Mouse (Mus musculus) granulocyte monocyte progenitor cell, adult 5-6 weeks (primary cell): ENCODE measurements around the gene Lmod3. TPM values are rescaled to one million over a fixed set of nuclear protein-coding genes. Genes with fewer than 3 reads are reported as not detected.

ENCODE experiments used
- ATAC-seq: replicated peaks from 2 replicates; pipeline ENCODE4 v1.8.0; 2016; ENCODE audit warnings: mild to moderate bottlenecking, moderate TSS enrichment, inconsistent platforms; ENCODE audit not compliant: poor library complexity, severe bottlenecking
- total RNA-seq, 2 experiments: library from RNA; stranded (forward) in 1 of 2; stranded (reverse) in 1 of 2; fragments of 200-712, 200-1000 nt in 1 of 2; fragments of >200 nt in 1 of 2; fragmentation: Nextera tagmentation in 1 of 2; gene quantifications; 2 replicates each; pipeline ENCODE4 v1.2.3; 2014 to 2017

The Lmod3 gene
- total RNA-seq, 2 experiments from 2014 or later, result not detected

- peak; percentile 86 for ATAC-seq
Measured at GRCm38 (mm10) chr6:97234911-97235668, 17.5 kb downstream of the Lmod3 start.

- ATAC-seq, result no peak
Measured at GRCm38 (mm10) chr6:97227067-97227847, 25.3 kb downstream of the Lmod3 start.

GRCm38 (mm10) chr6:97226083-97226491, 26.5 kb downstream of the Lmod3 start:
- ATAC-seq, result no peak

DNA sequence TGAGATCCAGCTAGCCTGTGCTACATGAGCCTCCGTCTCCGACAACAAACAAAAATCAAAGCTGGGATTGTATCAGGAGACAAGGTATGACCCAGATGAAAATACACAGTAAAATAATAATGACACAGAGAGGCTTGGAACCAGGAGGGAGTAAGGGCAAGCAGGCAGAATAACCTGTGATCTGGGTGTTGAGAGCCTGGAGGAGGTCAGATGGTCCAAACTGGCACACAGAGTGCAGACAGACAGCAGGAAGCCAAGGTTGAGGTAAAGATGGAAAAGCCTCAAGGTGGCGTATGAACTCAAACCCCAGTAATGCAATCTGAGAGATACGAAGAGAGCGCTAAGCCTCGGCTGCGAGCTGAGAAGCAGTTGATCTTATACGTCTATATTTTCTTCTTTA, 28.1 kb downstream of the Lmod3 start:
- ATAC-seq, result no peak

DNA sequence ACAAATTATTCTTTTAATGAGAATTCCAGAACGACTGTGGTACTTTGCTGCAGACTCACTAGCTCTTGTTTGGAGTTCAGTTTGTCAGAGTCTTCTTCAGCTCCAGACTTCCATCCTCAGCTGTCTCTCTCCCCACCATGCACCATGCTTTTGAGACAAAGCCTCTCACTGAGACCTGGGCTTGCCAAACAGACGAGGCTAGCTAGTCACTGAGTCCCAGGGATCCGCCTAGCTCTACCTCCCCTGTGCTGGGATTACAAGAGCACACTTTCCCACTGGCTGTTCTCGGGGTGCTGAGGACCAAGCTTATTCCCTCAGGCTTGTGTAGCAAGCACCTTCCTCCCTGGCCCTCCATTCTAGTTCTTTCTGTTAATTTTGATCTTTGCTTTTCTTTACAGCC, 29.0 kb downstream of the Lmod3 start:
- no peak for ATAC-seq

GRCm38 (mm10) chr6:97222931-97223467, 29.6 kb downstream of the Lmod3 start:
- peak; percentile 31; the same call in 1 of the 2 replicates for ATAC-seq

DNA sequence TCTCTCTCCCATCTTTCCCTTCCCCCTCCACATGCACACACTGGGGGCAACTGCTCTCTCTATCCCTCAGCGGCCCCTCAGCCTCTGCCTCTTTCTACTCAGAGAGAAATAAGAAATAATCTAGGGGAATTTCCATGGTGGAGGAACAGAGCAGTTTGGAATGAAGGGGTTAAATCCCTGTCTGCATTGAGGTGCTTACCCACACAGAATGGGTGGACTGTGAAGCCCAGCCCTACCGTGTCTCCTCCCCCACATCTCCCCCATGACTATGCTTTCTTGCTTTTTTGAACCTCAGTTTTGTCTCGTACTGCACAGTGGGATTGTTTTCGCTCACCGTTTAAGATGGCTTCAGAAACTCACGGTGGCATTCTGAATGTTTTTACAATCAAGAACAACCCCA, 30.2 kb downstream of the Lmod3 start:
- ATAC-seq, result peak; percentile 51

GRCm38 (mm10) chr6:97221205-97222025, 31.1 kb downstream of the Lmod3 start:
- ATAC-seq, result peak; percentile 24

- no peak for ATAC-seq
Measured at GRCm38 (mm10) chr6:97220672-97221071, 31.9 kb downstream of the Lmod3 start.

DNA sequence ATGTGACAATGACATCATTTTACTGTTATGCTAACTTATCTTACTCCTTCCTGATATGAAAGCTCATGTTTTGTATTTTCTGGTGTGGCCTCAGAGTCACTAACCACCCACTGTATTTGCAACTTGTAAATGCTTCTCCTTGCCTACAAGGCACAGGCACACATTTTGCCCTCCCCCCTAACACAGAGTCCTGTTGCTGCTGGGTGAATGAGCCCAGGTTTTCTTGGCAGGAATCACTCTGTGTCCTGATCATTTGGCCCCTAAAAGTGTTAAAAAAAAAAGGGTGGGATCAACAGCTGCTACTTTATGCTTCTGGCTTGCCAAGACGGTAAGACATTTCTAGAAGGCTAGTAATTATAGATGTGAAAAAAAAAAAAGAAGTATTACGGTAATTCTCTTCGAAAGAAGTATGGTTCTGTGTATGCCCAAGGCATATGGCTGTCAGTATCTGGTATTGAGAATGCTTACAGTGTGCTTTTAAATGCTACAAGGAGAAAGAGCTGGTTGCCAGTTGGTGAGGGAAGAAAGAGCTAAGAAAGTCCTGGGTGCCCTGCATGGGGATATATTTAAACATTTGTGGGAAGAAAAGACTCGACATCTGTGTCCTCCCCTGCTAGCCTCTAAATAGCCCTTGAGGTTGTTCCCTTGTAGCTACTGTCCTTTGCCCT, 36.3 kb downstream of the Lmod3 start:
- no peak for ATAC-seq

GRCm38 (mm10) chr6:97211981-97212380, 40.6 kb downstream of the Lmod3 start:
- ATAC-seq, result peak; percentile 71

DNA sequence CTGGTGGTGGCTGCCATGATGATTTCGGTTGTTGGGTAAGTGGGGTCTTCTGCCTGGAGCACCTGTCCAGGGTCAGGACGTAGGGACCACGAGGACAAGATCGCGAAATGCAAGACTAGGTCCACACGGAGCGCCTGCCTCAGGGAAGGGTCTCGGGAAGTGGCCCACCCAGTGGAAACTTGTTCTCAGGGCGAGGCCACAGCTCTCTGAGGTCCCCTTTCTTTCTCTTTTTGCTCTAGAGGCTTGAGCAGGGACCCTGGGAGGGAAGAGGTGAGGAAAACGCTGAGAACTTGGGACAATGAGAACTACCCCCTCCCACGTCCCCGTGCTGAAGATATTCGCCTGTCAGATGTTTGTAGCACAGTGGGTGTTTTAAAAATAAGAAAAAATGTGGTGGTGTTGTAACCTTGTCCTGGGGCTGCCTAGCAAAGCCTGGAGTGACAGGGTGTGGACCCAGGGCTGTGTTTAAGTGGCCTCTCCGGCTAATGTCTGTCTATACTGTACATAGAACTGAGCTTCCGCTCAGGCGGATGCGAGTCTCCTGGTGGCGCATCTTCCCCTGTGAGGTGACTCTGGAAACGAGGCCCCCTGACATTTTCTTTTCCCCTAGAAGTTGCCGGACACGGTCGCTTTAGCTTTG, 41.5 kb downstream of the Lmod3 start:
- peak; percentile 43 for ATAC-seq

DNA sequence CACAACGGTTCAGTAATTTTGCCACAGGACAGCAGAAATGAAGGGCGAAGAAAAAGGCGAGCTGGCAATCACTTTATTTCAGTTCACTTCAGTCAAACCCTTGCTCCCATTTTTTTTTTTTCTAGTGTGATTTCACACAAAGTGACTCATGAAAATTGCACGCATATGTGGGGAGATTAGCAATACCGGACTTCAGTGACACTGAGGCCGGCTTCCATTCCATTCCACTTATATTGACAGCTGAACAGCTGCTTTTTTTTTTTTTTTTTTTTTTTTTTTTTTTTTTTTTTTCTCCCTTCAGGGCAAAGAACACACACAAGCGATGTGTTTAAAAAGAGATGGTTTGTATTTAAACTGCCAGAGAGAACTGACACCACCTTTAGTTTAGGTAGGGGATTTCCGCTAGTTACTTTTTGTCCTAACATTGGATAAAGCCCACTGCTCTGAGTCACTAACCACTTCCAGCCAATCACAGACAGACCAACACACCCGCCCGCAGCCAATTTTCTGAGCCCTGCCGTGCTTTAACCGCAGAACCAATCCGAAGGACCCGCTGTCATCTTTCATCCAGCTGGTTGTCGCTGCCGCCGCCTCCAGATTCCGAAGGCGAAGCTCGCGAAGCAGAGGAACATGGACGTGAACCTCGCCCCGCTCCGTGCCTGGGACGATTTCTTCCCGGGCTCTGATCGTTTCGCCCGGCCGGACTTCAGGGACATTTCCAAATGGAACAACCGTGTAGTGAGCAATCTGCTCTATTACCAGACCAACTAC, 42.2 kb downstream of the Lmod3 start, which contains the start of gene Arl6ip5:
TSS of gene Arl6ip5 (plus strand) at position 499 of the 771 bp plus-strand sequence.
- peak; percentile 67 for ATAC-seq

- no peak for ATAC-seq
Measured at GRCm38 (mm10) chr6:97209751-97210150, 42.8 kb downstream of the Lmod3 start.

DNA sequence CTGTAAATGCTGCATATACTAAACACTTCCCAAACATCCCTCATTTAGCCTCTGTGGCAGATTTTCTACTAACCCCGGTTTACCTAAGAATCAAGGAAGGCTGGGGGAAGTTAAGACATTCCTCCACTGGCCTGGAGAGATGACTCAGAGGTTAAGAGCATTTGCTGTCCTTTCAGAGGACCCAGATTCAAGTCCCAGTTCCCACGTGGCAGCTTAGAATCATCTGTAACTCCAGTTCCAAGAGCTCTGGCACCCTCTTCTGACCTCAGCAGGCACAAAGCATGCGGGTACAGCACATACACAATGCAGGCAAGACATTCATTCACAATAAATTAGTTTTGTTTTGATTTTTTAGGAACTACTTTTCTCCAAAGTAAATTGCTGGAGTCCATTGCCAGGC, 43.4 kb downstream of the Lmod3 start:
- ATAC-seq, result no peak

DNA sequence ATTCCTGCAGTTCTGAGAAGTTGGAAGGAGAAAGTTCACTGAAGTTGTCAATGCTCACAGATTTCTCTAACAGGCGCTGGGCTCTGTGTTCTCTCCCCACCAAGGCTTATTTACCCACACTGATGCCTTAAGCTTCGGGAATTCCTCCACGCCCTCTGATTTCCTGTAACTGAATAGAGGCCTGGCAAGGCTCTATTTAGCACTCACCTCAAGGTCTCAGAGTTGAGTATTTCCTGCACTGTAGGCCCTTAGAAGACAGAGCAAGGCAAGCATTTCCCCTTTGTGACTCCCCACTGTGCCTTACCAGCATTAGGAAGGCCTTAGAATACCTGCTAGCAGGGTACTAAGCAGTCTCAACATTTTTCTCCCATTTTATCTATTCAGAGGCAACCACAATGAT, 44.2 kb downstream of the Lmod3 start:
- ATAC-seq, result no peak

GRCm38 (mm10) chr6:97207085-97207484, 45.5 kb downstream of the Lmod3 start:
- ATAC-seq, result no peak

DNA sequence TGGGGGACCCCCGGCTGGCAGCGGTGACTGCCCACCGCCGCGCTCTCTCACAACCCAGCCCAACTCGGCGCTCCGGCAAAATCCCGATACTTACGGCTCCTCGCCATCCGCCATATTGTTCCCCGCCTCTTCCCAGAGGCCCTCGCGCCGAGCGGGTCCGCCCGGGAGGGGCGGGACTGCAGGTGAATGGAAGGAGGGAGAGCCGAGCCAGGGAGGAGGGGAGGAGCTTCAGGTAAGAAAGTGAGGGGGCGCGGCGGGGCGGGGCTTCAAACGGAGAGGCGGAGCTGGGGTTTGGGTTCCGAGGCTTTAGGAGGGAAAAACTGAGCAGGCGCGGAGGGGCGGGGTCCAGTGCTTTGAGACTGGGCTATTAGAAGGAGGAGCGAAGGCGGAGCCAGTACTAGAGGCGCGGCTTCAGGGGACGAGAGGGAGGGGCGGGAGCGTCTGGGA, 47.1 kb downstream of the Lmod3 start, which contains the start of gene Uba3:
TSS of gene Uba3 (minus strand) at position 209 of the 447 bp plus-strand sequence.
- peak; percentile 95 for ATAC-seq
